Mouse (Mus musculus): ENCODE measurements around the gene Gm17571. TPM values are rescaled to one million over a fixed set of nuclear protein-coding genes. Genes with fewer than 3 reads are reported as not detected.

Gm17571 gene
- not detected in 2 replicates for polyA plus RNA-seq (2012; rRNA removed)

GRCm38 (mm10) chr9:13446703-13447285 lies at the start of gene Gm17571:
Gene Gm17571 (minus strand): TSS chr9:13446753.

Other genes with a start within 250 kb of the Gm17571 start
- 0.20 and 0.30 TPM in 2 replicates for gene Jrkl, start 200.9 kb downstream of the Gm17571 start, polyA plus RNA-seq (2012; rRNA removed)
- 2.7 and 3.5 TPM in 2 replicates for gene Ccdc82, start 199.8 kb downstream of the Gm17571 start, polyA plus RNA-seq (2012; rRNA removed)
- 1.9 and 2.6 TPM in 2 replicates for gene Maml2, start 148.8 kb downstream of the Gm17571 start, polyA plus RNA-seq (2012; rRNA removed)

Measured in colon, adult 2 months (tissue).